Mouse (Mus musculus): ENCODE measurements around the gene Hoxa13.

Hoxa13 gene

DNA sequence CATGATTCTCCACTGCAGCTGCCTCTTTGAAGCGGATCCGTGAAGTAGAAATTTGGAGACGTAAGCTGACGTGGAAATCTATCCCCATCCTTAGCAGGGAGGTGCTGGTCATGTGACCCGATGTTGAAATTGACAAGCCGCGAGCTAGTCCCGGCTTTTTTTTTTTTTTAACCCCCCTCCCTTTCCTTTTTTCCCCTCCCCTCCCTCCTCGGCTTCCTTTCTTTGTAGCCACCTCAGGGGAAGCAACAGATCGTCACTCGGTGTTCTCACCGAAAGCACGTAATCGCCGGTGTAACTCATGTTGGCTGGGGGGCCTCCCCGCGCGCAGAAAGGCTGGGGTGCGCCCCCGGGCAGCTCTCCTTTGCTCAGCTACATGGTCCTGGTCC is 14.9 kb downstream of the Hoxa13 start, which contains the start of gene Hoxa11:
TSS of gene Hoxa11 (minus strand) at position 54 of the 386 bp plus-strand sequence.
- ChIA-PET CTCF (interaction anchor here in 2 of 4 experiments (1.2 to 2.0 kb wide), 3 partner anchors 11 to 34 kb away, joined by 3 to 6 read pairs (median 4); no protein-coding TSS in a partner anchor), POLR2A (interaction anchor here in 2 of 4 experiments (0.6 to 1.7 kb wide), 6 partner anchors 12 to 320 kb away, joined by 3 to 6 read pairs (median 3); partner anchors contain the start of gene Hoxa13 (in 1 of the 2))

DNA sequence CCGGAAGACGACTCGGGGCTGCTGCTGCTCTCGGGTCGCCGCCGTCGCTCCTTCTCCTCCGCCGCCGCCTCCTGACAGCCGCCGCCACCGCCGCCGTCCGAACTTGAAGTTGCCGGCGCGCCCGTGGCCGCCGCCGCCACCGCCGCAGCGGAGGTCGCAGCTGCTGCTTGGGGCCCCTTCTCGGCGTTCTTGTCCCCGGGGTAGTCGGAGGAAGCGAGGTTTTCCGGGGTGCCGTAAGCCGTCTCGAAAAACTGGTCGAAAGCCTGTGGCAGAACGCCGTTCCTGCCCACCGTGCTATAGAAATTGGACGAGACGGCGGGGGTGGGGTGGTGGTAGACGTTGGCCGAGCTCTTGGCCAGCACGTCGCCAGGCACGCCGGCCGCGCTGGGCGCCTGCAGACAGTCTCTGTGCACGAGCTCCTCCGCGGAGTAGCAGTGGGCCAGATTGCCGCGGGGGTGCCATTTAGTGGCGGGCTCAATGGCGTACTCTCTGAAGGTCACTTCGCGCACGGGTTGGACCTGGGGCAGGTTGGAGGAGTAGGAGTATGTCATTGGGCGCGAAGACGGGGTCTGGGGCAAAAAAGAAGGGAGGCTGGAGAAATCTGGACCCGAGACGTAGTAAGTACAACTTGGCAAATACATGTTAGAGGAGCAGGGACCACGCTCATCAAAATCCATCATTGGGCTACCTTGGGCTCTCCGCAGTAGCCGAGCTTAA is 15.5 kb downstream of the Hoxa13 start:
- ChIA-PET CTCF (interaction anchor here in 3 of 4 experiments (0.6 to 2.0 kb wide), 6 partner anchors 12 to 45 kb away, joined by 3 to 6 read pairs (median 4); no protein-coding TSS in a partner anchor), POLR2A (interaction anchor here in 2 of 4 experiments (0.6 to 1.7 kb wide), 7 partner anchors 12 to 321 kb away, joined by 3 to 6 read pairs (median 3); partner anchors contain the start of gene Hoxa13 (in 1 of the 2))

GRCm38 (mm10) chr6:52244471-52245039 is 16.1 kb downstream of the Hoxa13 start:
- POLR2A ChIA-PET = interaction anchor here (0.6 to 3.9 kb wide), 8 partner anchors 11 to 324 kb away, joined by 3 to 11 read pairs (median 4); partner anchors contain the start of gene Hoxa13 (in 1 of the 4)
- CTCF ChIA-PET = interaction anchor here in 3 of 4 experiments (0.6 to 1.5 kb wide), 5 partner anchors 15 to 45 kb away, joined by 3 to 4 read pairs (median 3); no protein-coding TSS in a partner anchor

DNA sequence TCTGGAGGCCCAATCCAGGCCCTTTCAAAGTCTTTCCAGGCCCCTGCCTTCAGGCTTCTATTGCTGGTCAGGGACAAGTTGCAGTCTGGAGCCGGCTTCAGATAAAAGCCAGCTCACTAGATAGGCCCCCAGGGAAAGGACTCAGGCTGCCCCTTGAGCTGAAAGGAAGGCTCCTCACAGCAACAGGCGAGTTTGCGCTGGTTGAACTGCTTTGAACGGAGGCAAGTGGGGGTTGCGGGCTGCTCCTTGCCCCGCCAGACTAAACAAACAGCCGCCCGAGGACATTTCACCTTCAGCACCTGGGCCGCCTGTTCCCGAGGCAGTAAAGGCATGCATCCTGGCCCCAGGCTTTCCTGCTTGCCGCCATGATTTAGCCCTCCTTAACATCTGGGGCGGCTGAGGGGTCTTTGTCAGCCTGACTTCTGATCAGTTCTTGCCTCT is 17.0 kb downstream of the Hoxa13 start:
- ChIA-PET CTCF (interaction anchor here in 2 of 4 experiments (1.2 to 1.4 kb wide), 2 partner anchors 10 to 14 kb away, joined by 4 to 6 read pairs; no protein-coding TSS in a partner anchor), POLR2A (interaction anchor here in 3 of 4 experiments (0.5 to 3.9 kb wide), 8 partner anchors 8 to 845 kb away, joined by 3 to 11 read pairs (median 6); no protein-coding TSS in a partner anchor)

GRCm38 (mm10) chr6:52242801-52243332 is 17.8 kb downstream of the Hoxa13 start:
- ChIA-PET POLR2A (interaction anchor here in 2 of 4 experiments (0.6 to 3.9 kb wide), 8 partner anchors 9 to 1128 kb away, joined by 3 to 11 read pairs (median 4); no protein-coding TSS in a partner anchor), CTCF (interaction anchor here in 2 of 4 experiments (0.5 to 1.4 kb wide), 5 partner anchors 9 to 31 kb away, joined by 3 to 6 read pairs (median 4); no protein-coding TSS in a partner anchor)

DNA sequence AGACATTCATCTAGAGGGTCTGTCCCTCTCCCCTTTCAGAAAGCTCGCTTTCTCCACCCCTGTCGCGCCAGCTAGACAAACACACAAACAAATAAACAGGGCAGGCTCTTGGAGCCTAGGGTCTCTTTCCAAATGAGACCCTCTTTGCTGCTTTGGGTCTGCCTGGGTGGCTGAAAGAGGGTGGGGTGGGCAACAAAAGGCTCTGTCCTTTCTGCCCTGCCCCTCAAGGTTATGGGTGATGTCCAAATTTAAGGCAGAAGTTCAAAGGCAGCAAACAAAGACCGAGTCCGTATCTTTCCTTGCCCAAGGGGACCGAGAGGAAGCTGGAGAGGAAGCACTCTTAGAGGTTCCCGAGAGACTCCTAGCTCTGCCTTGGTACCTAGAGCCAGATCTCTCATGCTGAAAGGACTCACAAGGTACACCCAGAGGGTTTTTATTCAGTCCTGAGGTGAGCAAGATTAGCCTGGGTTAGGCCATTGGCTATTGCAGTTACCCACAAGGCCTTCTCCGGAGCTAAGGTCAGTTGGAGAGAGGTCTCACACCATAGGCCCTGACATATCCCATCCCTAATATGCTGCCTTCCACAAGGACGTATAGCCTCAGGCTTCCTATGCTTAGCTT is 19.6 kb downstream of the Hoxa13 start:
- CTCF ChIA-PET = interaction anchor here (0.5 to 1.8 kb wide), 40 partner anchors 10 to 1554 kb away, joined by 3 to 14 read pairs (median 4); partner anchors contain the start of genes Hoxa13 (in 2 of the 4), Hoxa7 (in 2 of the 4), 5730596B20Rik (in 1 of the 4) and Evx1 (in 1 of the 4)
- POLR2A ChIA-PET = interaction anchor here in 3 of 4 experiments (0.6 to 3.9 kb wide), 10 partner anchors 8 to 730 kb away, joined by 3 to 11 read pairs (median 3); partner anchors contain the start of gene Hoxa1 (in 1 of the 3)

- ChIA-PET POLR2A (interaction anchor here in 3 of 4 experiments (0.6 to 1.8 kb wide), 11 partner anchors 15 to 730 kb away, joined by 3 to 7 read pairs (median 3); partner anchors contain the start of genes Hoxa1 (in 1 of the 3) and Hoxa7 (in 1 of the 3)), CTCF (interaction anchor here (0.5 to 1.8 kb wide), 47 partner anchors 10 to 1554 kb away, joined by 3 to 14 read pairs (median 4); partner anchors contain the start of genes Hoxa7 (in 3 of the 4), Hoxa13 (in 2 of the 4), 5730596B20Rik (in 1 of the 4) and Evx1 (in 1 of the 4))
These were observed 20.2 kb downstream of the Hoxa13 start, which contains the start of gene Hoxa10 for GRCm38 (mm10) chr6:52240389-52241000. TSS of gene Hoxa10 (minus strand) at chr6:52240854.

DNA sequence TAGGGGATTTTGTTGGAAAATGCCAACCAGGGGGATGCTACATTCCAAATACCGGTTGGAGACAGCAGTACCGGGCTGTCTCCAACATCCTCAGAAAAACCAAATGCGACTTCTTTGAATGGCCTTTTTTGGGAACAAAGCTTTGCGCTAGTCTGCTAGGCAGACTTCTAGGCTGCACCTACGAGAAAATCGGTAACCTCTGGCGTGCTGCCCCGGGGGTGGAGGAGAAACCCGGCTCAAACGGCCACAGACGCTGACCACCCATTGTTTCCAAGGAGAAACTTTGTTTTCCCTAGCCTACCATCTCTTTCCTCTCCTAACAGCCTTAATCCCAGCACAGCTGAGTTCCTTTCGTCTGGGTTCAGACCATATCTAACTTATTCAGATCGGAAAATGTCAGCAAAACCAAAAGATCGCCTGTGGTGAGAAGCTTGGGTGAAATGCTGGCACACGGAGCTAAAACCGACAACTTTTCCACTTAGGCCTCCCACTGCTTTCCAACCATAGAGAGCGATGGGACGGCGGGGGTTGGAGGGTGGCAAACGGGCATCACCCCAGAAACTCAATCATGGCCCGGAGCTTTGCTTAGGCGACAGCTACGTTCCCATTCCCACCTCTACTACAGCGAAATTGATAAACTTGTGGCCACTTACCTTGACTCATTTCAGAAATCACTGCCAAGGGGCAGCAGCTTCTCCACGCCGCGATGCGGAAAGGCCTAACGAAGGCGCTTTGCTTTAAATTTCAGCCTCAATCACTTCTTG is 20.9 kb downstream of the Hoxa13 start:
- ChIA-PET POLR2A (interaction anchor here in 3 of 4 experiments (0.5 to 1.8 kb wide), 10 partner anchors 9 to 1443 kb away, joined by 3 to 6 read pairs (median 3); partner anchors contain the start of genes Hoxa1 (in 1 of the 3) and Hoxa7 (in 1 of the 3)), CTCF (interaction anchor here (0.6 to 1.8 kb wide), 29 partner anchors 11 to 1555 kb away, joined by 3 to 14 read pairs (median 4); partner anchors contain the start of genes Hoxa13 (in 2 of the 4), Gm28308 (in 1 of the 4), Hoxa3 (in 1 of the 4) and Hoxa7 (in 1 of the 4))

DNA sequence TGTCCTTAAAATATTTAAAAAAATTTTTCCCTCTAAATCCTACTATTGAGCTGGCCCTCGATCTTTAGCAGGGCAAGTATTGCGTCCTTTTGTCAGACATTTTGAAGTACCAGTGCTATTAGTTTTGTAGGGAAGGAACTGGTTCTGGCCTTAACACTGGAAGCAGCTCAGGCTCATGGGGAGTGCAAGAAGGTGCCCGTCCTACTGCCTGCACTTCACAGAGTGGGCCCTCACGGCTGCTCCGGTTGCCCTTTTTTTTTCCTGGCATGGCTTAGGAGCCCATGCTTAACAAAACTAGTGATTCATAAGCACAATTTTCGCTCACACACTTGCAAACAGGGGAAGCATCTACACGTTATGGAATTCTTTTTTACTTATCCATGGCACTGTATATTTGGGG is 21.7 kb downstream of the Hoxa13 start:
- CTCF ChIA-PET = no interaction called here
- POLR2A ChIA-PET = interaction anchor here in 1 of 4 experiments (0.5 kb wide), 1 partner anchor 1442 kb away, joined by 3 read pairs; no protein-coding TSS in a partner anchor

GRCm38 (mm10) chr6:52238155-52238545 is 22.5 kb downstream of the Hoxa13 start:
- ChIA-PET POLR2A (no interaction called here), CTCF (no interaction called here)

GRCm38 (mm10) chr6:52237346-52238154 is 23.1 kb downstream of the Hoxa13 start:
- ChIA-PET POLR2A (interaction anchor here in 1 of 4 experiments (1.0 to 1.4 kb wide), 2 partner anchors 16 to 19 kb away, joined by 3 read pairs; partner anchors contain the start of gene Hoxa7), CTCF (no interaction called here)

DNA sequence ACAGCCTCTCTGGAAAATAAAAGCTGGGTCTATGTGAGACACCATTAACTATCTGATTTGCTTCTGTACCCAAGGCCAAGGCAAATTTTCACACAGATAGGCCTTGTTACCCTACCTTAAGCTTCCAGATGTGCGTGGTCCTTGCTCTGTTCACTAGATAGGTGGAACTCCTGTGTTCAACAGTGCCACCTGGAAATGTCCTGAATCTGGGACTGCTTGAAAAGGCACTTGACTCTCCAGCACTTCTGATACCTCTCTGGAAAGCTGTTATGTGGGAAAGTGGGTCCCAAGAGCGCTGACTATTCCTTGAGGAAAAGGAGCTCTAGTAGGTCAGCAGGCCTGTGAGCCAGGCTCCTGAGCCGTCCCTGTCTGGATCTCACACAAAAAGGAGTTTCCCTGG is 23.9 kb downstream of the Hoxa13 start:
- ChIA-PET CTCF (no interaction called here), POLR2A (interaction anchor here in 1 of 4 experiments (1.0 to 1.4 kb wide), 3 partner anchors 10 to 18 kb away, joined by 3 to 4 read pairs (median 3); partner anchors contain the start of gene Hoxa7)

DNA sequence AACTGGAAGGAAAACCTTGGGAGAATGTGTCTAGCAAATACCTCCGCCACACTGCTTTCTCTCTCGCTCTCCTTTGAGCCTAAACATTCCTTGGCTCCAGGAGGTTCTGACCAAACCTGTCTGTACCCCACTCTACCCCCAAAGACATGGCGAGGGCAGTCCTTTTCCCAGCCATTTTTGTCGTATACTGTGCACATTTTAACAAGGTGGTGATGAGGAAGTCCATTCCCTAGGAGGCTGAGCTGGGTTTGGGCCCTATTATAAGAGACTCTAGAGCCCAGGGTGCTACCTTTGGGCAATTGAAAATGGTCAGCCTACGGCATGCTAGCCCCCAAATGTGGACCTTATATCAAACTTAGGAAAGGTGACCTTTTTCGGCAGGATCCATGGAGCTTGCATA is 24.8 kb downstream of the Hoxa13 start:
- ChIA-PET CTCF (no interaction called here), POLR2A (interaction anchor here in 1 of 4 experiments (0.8 kb wide), 1 partner anchor 14 kb away, joined by 3 read pairs; the partner anchor contains the start of gene Hoxa7)

GRCm38 (mm10) chr6:52235267-52235666 is 25.4 kb downstream of the Hoxa13 start:
- CTCF ChIA-PET = no interaction called here
- POLR2A ChIA-PET = interaction anchor here in 1 of 4 experiments (0.8 to 2.6 kb wide), 2 partner anchors 13 to 18 kb away, joined by 3 to 8 read pairs; partner anchors contain the start of gene Hoxa7

- CTCF ChIA-PET = interaction anchor here in 1 of 4 experiments (0.7 to 1.8 kb wide), 2 partner anchors 9 to 22 kb away, joined by 3 to 4 read pairs; no protein-coding TSS in a partner anchor
- POLR2A ChIA-PET = interaction anchor here in 3 of 4 experiments (0.6 to 2.6 kb wide), 7 partner anchors 8 to 84 kb away, joined by 3 to 11 read pairs (median 4); no protein-coding TSS in a partner anchor
These were observed 26.1 kb downstream of the Hoxa13 start for GRCm38 (mm10) chr6:52234428-52235140.
